Mouse (Mus musculus): ENCODE measurements around the gene Ubr2. TPM values are rescaled to one million over a fixed set of nuclear protein-coding genes. Genes with fewer than 3 reads are reported as not detected.

Gene Ubr2
- polyA plus RNA-seq, 1 experiment from 2014 or later: 8.3 TPM

- no peak for ATAC-seq (ENCODE audit: insufficient read depth)
- Histone ChIP-seq H3K4me1 (replicated peaks) (0 out of 2 replicates have a peak, but pooled peaks cover 7% of the 10 kb centered on the region), H3K27me3 (no peaks in the 10 kb centered on the region), H3K9me3 (replicated peaks) (no peaks in the 10 kb centered on the region), H3K4me3 (replicated peaks) (no peak overlapping the region), H3K36me3 (replicated peaks) (peaks cover 99% of the 10 kb centered on the region), H3K9ac (no peak overlapping the region), H3K27ac (replicated peaks) (no peak overlapping the region), H3K4me2 (no peak overlapping the region)
- 84% methylated on average over 13 of the region's 13 CpGs for WGBS (ENCODE audit: insufficient replicate concordance)
Observed at GRCm38 (mm10) chr17:46963186-46963585, 47.2 kb downstream of the Ubr2 start.

DNA sequence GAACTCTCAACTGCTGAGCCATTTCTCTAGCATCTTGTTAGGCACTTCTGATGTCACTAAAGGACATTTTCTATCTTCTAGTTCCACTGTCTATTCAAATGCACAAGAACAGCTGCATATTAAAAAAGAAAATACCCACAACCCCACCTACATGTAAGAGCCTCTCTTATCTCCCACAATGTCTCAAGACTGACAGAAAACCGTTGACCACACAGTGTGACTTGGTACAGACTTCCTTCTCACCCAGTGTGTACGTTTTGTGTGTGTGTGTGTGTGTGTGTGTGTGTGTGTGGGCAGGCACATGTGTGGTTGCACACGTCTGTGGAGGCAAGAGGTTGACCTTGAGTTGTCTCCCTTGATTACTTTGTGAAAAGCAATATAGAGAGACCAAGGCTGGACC lies 48.2 kb downstream of the Ubr2 start:
- WGBS (ENCODE audit: insufficient replicate concordance): 22% methylated on average over 3 of the region's 3 CpGs
- Histone ChIP-seq H3K4me1 (replicated peaks) (0 out of 2 replicates have a peak, but pooled peaks cover 7% of the 10 kb centered on the region), H3K9ac (no peak overlapping the region), H3K9me3 (replicated peaks) (no peaks in the 10 kb centered on the region), H3K36me3 (replicated peaks) (peaks cover 99% of the 10 kb centered on the region), H3K27me3 (no peaks in the 10 kb centered on the region), H3K27ac (replicated peaks) (no peak overlapping the region), H3K4me2 (no peak overlapping the region), H3K4me3 (replicated peaks) (no peak overlapping the region)
- ATAC-seq (ENCODE audit: insufficient read depth): no peak

GRCm38 (mm10) chr17:46960216-46960615 lies 50.1 kb downstream of the Ubr2 start:
- H3K4me3 ChIP-seq (replicated peaks): no peak overlapping the region
- 83% methylated on average over 10 of the region's 10 CpGs for WGBS (ENCODE audit: insufficient replicate concordance)
- H3K36me3 ChIP-seq (replicated peaks): peaks cover 99% of the 10 kb centered on the region
- no peaks in the 10 kb centered on the region for H3K27me3 ChIP-seq
- no peaks in the 10 kb centered on the region for H3K9me3 ChIP-seq (replicated peaks)
- H3K9ac ChIP-seq: no peak overlapping the region
- H3K27ac ChIP-seq (replicated peaks): no peak overlapping the region
- no peak for ATAC-seq (ENCODE audit: insufficient read depth)
- 0 out of 2 replicates have a peak, but pooled peaks cover 7% of the 10 kb centered on the region for H3K4me1 ChIP-seq (replicated peaks)
- H3K4me2 ChIP-seq: no peak overlapping the region

DNA sequence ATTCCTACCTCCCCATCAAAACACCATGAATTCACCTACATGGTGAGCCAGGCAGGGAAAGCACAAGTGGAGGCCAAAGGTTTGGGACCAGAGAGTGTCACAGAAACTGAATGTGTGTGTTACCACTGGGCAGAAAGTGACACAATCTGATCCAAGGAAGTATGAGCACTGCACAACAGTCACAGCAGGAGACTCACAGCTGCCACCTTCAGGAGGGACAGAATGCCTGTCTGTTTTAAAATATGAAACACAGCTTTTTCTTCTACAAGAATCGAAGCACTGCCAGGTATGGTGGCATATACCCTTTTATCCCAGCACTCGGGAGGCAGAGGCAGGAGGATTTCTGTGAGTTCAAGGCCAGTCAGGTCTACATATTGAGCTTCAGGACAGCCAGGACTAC lies 52.3 kb downstream of the Ubr2 start:
- H3K4me2 ChIP-seq: no peak overlapping the region
- H3K27me3 ChIP-seq: no peaks in the 10 kb centered on the region
- H3K4me1 ChIP-seq (replicated peaks): 0 out of 2 replicates have a peak, but pooled peaks cover 5% of the 10 kb centered on the region
- 75% methylated on average over 2 of the region's 2 CpGs for WGBS (ENCODE audit: insufficient replicate concordance)
- no peak overlapping the region for H3K9ac ChIP-seq
- no peaks in the 10 kb centered on the region for H3K9me3 ChIP-seq (replicated peaks)
- no peak for ATAC-seq (ENCODE audit: insufficient read depth)
- peaks cover 98% of the 10 kb centered on the region for H3K36me3 ChIP-seq (replicated peaks)
- no peak overlapping the region for H3K4me3 ChIP-seq (replicated peaks)
- H3K27ac ChIP-seq (replicated peaks): no peak overlapping the region

DNA sequence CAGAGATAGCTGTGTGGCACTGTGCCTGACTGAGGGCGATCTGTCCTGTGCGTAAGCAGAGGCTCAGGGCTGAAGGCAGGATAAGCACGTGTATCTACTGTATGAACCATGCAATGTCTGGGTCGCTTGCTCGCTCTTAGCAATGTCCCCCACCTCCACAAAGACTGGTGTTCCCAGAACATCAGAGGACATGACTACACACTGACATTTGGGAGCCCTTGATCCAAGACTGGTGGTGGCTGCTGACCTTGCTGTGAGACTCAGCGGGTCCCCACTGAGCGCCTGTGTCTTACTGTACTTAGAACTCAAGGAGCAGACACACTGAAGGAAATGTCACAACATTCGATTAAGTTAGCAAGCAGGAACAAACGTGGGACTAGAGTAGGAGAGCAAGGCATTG lies 64.1 kb downstream of the Ubr2 start:
- Histone ChIP-seq H3K4me1 (replicated peaks) (no peaks in the 10 kb centered on the region), H3K9me3 (replicated peaks) (no peaks in the 10 kb centered on the region), H3K27ac (replicated peaks) (no peak overlapping the region), H3K27me3 (no peaks in the 10 kb centered on the region), H3K9ac (no peak overlapping the region), H3K36me3 (replicated peaks) (peaks cover 85% of the 10 kb centered on the region), H3K4me3 (replicated peaks) (no peak overlapping the region), H3K4me2 (no peak overlapping the region)
- ATAC-seq (ENCODE audit: insufficient read depth): no peak
- 88% methylated on average over 9 of the region's 9 CpGs for WGBS (ENCODE audit: insufficient replicate concordance)

GRCm38 (mm10) chr17:46942421-46942820 lies 67.9 kb downstream of the Ubr2 start:
- H3K9me3 ChIP-seq (replicated peaks): no peaks in the 10 kb centered on the region
- 93% methylated on average over 9 of the region's 9 CpGs for WGBS (ENCODE audit: insufficient replicate concordance)
- no peak overlapping the region for H3K27ac ChIP-seq (replicated peaks)
- H3K27me3 ChIP-seq: no peaks in the 10 kb centered on the region
- H3K4me1 ChIP-seq (replicated peaks): no peaks in the 10 kb centered on the region
- peaks cover 99% of the 10 kb centered on the region for H3K36me3 ChIP-seq (replicated peaks)
- no peak overlapping the region for H3K4me2 ChIP-seq
- no peak for ATAC-seq (ENCODE audit: insufficient read depth)
- no peak overlapping the region for H3K9ac ChIP-seq
- H3K4me3 ChIP-seq (replicated peaks): no peak overlapping the region

- Histone ChIP-seq H3K4me2 (no peak overlapping the region), H3K4me3 (replicated peaks) (no peak overlapping the region), H3K27ac (replicated peaks) (no peak overlapping the region), H3K4me1 (replicated peaks) (no peaks in the 10 kb centered on the region), H3K27me3 (no peaks in the 10 kb centered on the region), H3K9me3 (replicated peaks) (no peaks in the 10 kb centered on the region), H3K36me3 (replicated peaks) (peaks cover 99% of the 10 kb centered on the region), H3K9ac (no peak overlapping the region)
- WGBS (ENCODE audit: insufficient replicate concordance): 89% methylated on average over 8 of the region's 8 CpGs
- ATAC-seq (ENCODE audit: insufficient read depth): no peak
Observed at GRCm38 (mm10) chr17:46940461-46940860, 69.9 kb downstream of the Ubr2 start.

- 80% methylated on average over 19 of the region's 19 CpGs for WGBS (ENCODE audit: insufficient replicate concordance)
- no peak for ATAC-seq (ENCODE audit: insufficient read depth)
- no peak overlapping the region for H3K4me2 ChIP-seq
- no peak overlapping the region for H3K9ac ChIP-seq
- H3K4me3 ChIP-seq (replicated peaks): no peak overlapping the region
- peaks cover 8% of the 10 kb centered on the region for H3K4me1 ChIP-seq (replicated peaks)
- no peaks in the 10 kb centered on the region for H3K27me3 ChIP-seq
- H3K27ac ChIP-seq (replicated peaks): no peak overlapping the region
- no peaks in the 10 kb centered on the region for H3K9me3 ChIP-seq (replicated peaks)
- H3K36me3 ChIP-seq (replicated peaks): peaks cover 97% of the 10 kb centered on the region
Observed at GRCm38 (mm10) chr17:46933557-46934348, 76.6 kb downstream of the Ubr2 start.

GRCm38 (mm10) chr17:46932961-46933360 lies 77.4 kb downstream of the Ubr2 start:
- H3K9me3 ChIP-seq (replicated peaks): no peaks in the 10 kb centered on the region
- peaks cover 8% of the 10 kb centered on the region for H3K4me1 ChIP-seq (replicated peaks)
- 89% methylated on average over 5 of the region's 5 CpGs for WGBS (ENCODE audit: insufficient replicate concordance)
- no peak overlapping the region for H3K4me2 ChIP-seq
- H3K27ac ChIP-seq (replicated peaks): no peak overlapping the region
- H3K9ac ChIP-seq: no peak overlapping the region
- no peaks in the 10 kb centered on the region for H3K27me3 ChIP-seq
- no peak for ATAC-seq (ENCODE audit: insufficient read depth)
- no peak overlapping the region for H3K4me3 ChIP-seq (replicated peaks)
- peaks cover 94% of the 10 kb centered on the region for H3K36me3 ChIP-seq (replicated peaks)

- WGBS (ENCODE audit: insufficient replicate concordance): 86% methylated on average over 7 of the region's 7 CpGs
Observed at GRCm38 (mm10) chr17:46929897-46930296, 80.5 kb downstream of the Ubr2 start.

DNA sequence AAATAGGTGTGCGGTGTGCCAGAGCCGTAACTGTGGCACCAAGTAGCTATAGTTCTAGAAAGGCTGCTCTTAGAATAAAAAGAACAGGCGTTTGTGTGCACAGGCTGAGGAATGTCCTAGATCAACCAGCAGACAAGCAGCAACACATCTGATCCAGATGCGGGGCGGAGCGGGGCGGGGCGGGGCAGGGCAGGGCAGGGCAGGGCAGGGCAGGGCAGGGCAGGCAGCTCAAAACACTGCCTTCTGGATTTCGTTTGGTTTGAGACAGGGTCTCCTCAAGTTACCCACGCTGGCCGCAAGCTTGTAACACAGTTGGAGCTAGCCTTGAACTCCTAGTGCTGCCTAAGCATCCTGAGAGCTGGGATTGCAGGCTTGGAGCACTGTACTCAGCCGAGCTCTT lies 81.1 kb downstream of the Ubr2 start:
- no peak for ATAC-seq (ENCODE audit: insufficient read depth)
- H3K27me3 ChIP-seq: no peaks in the 10 kb centered on the region
- peaks cover 58% of the 10 kb centered on the region for H3K36me3 ChIP-seq (replicated peaks)
- no peak overlapping the region for H3K9ac ChIP-seq
- no peaks in the 10 kb centered on the region for H3K9me3 ChIP-seq (replicated peaks)
- no peak overlapping the region for H3K27ac ChIP-seq (replicated peaks)
- H3K4me2 ChIP-seq: no peak overlapping the region
- H3K4me1 ChIP-seq (replicated peaks): peaks cover 8% of the 10 kb centered on the region
- 68% methylated on average over 12 of the region's 12 CpGs for WGBS (ENCODE audit: insufficient replicate concordance)
- H3K4me3 ChIP-seq (replicated peaks): no peak overlapping the region

More at GRCm38 (mm10) chr17:46929897-46930296, 80.5 kb downstream of the Ubr2 start:
- ATAC-seq (ENCODE audit: insufficient read depth): no peak
- peaks cover 8% of the 10 kb centered on the region for H3K4me1 ChIP-seq (replicated peaks)
- no peak overlapping the region for H3K4me3 ChIP-seq (replicated peaks)
- H3K9me3 ChIP-seq (replicated peaks): no peaks in the 10 kb centered on the region
- no peak overlapping the region for H3K9ac ChIP-seq
- H3K36me3 ChIP-seq (replicated peaks): peaks cover 64% of the 10 kb centered on the region
- H3K27me3 ChIP-seq: no peaks in the 10 kb centered on the region
- no peak overlapping the region for H3K27ac ChIP-seq (replicated peaks)
- no peak overlapping the region for H3K4me2 ChIP-seq

GRCm38 (mm10) chr17:46927781-46928180 lies 82.6 kb downstream of the Ubr2 start:
- Histone ChIP-seq H3K4me3 (replicated peaks) (no peak overlapping the region), H3K4me1 (replicated peaks) (peaks cover 8% of the 10 kb centered on the region), H3K27me3 (no peaks in the 10 kb centered on the region), H3K4me2 (no peak overlapping the region), H3K9me3 (replicated peaks) (no peaks in the 10 kb centered on the region), H3K36me3 (replicated peaks) (peaks cover 43% of the 10 kb centered on the region), H3K9ac (no peak overlapping the region), H3K27ac (replicated peaks) (no peak overlapping the region)
- ATAC-seq (ENCODE audit: insufficient read depth): no peak
- 87% methylated on average over 5 of the region's 5 CpGs for WGBS (ENCODE audit: insufficient replicate concordance)

Measured in liver, embryonic 15.5 days (tissue).